Mouse (Mus musculus) spleen, adult 2 months (tissue): ENCODE measurements at regions not wholly inside any gene's neighbourhood (a gene's known extent, or its start where the extent isn't known, plus 50 kb on each side); places are given as distances from the start of the nearest gene placed in this dataset.

Experiments used
- CTCF ChIP-seq: fragments of 200-500 bp; IDR thresholded peaks from 2 replicates; pipeline ENCODE4 v1.5.1; 2011; ENCODE audit warnings: mild to moderate bottlenecking, inconsistent platforms; ENCODE audit not compliant: insufficient read depth, insufficient read length, insufficient replicate concordance; ENCODE audit errors: extremely low read depth
- POLR2A ChIP-seq: fragments of 200-500 bp; IDR thresholded peaks from 2 replicates; pipeline ENCODE4 v1.6.1; 2011; ENCODE audit warnings: low read depth, low read length, inconsistent platforms

GRCm38 (mm10) chr15:24433083-24433482 is 980.5 kb downstream of the Basp1 start:
- no peak for TF ChIP-seq CTCF
- TF ChIP-seq POLR2A = no peak
